Mouse (Mus musculus) c-Kit-positive CD71-positive TER-119-positive erythroid progenitor cells, embryonic 14.5 days (primary cell): Measurements from ENCODE around the gene Sspo.
"Not testable (repeated sequence)": the region's sequence is repeated elsewhere in the genome, so short reads cannot be mapped to it uniquely, and the experiment has no call there.

Experiments
- DNase-seq: peaks from one replicate; pipeline ENCODE4 v3.0.0-alpha.2; 2013; ENCODE audit warnings: low spot score

Gene Sspo

DNA sequence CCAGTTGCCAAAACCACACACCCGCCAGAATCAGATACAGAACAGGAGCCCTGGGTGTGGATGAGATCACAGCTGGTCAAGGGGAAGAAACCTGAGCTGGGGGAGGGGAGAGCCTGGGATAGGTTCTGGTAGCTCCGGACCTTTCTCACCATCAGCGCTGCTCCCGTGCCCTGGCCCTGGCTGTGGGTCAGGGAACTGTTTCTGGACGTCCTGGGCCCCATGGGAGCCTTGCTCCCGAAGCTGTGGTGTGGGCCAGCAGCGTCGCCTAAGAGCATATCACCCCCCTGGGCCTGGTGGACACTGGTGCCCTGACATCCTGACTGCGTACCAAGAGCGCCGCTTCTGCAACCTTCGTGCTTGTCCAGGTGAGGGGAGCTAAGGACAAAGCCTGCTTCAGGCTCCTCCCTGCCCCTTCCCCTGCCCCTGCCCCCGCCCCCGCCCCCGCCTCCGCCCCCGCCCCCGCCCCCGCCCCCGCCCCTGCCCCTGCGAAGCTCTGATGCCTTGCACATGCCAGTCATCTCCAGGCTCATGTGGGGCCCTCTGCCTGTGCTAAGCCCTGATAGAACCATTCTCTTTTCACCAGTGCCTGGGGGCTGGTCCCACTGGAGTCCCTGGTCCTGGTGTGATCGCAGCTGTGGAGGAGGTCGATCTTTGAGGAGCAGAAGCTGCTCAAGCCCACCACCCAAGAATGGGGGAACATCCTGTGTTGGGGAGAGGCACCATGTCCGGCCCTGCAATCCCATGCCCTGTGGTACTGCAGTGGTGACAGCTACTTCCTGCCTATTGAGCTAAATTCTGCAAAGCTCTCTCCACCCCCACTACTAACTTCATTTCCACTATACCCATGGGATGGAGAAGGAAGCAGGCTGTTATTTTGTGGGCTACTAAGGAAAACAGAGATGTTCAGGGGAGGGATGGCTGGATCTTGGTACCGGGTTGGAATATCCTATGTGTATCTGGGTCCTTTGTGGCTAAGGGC is 40.0 kb downstream of the Sspo start:
- DNase-seq = no peak

GRCm38 (mm10) chr6:48489741-48490140 is 41.7 kb downstream of the Sspo start:
- DNase-seq = no peak

DNA sequence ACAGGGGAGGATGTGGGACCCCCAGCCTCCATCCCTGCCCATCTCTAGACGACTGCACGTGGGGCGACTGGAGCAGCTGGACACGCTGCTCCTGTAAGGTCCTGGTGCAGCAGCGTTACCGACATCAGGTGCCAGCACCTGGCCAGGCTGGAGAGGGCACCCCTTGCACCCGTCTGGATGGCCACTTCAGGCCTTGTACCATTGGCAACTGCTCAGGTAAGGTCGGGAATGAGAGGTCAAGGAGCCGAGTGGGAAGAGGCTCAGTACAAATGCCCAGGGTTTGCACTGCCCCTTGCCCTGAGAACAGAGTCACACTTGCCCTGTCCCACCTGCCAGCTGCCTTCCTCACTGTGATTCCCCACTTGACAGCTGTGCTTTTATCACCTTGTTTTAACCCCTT is 43.3 kb downstream of the Sspo start:
- no peak for DNase-seq

- no peak for DNase-seq
Observed at GRCm38 (mm10) chr6:48493136-48493730, 45.2 kb downstream of the Sspo start.

DNA sequence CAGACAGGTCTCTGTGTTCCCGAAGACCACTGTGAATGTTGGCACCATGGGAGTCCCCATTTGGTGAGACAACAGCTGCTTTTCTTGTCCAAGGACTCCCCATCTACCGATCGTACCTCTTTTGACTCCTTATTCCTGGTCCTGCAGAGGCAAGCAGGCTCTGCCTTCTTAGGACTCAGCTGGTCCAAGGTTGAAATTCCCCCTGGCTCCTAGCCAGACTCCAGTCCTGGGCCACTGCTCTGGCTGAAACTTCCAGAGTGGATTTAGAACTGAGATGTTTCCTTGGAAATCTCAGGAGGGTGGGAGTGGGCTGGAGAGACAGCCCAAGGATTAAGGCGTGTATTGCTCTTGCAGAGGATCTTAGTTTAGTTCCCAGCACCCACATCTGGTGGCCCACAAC is 49.5 kb downstream of the Sspo start:
- no peak for DNase-seq

- no peak for DNase-seq
Observed at GRCm38 (mm10) chr6:48503847-48504240, 55.8 kb downstream of the Sspo start.

DNA sequence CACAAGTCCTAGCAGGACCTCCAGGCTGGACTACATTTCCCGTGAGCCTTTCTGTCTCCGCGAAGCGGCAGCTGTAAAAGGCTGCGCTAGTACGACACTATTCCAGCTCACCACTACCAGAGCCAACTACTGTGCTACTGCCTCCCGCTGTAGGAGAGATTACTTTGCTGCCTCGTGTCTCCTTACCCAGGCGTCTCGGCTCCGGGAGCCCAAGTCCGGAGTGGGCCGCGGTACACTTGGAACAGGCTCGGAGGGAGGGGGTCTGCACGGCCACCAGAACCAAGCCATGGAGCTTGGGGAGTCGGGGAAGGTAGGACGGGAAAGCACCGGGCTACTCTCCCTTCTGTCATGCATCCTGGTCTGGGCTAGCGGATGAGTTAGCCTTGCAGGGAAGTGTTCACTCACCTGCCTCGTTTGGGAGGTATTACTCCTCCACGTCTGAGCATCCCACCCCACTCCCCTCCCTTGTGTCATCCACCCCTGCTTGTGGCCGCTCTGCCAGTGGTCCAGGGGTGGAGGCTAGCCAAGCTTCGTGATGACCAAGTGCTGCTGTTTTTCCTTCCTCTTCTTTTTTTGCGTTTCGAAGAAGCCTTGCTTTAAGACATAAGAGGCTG is 56.3 kb downstream of the Sspo start:
- DNase-seq = peak; percentile 56

DNA sequence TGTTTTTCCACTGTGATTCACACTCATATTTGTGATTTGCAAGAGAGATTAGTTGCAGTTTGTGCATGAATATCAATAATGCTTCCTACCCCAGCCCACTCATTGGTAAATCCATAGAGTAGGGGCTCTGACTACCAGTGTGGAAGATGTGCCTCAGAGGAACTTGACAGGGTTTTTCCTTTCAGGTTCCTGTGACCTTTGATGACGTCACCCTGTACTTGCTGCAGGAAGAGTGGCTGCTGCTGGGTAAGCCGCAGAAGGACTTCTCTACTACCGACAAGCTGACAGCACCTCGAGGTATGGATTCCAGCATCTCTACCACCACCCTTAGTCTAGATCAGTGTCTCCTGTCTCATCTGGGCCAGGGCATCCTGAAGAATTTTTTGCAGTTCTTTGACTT is 60.1 kb downstream of the Sspo start:
- no peak for DNase-seq

- no peak for DNase-seq
Observed at GRCm38 (mm10) chr6:48510426-48510825, 62.4 kb downstream of the Sspo start.

DNA sequence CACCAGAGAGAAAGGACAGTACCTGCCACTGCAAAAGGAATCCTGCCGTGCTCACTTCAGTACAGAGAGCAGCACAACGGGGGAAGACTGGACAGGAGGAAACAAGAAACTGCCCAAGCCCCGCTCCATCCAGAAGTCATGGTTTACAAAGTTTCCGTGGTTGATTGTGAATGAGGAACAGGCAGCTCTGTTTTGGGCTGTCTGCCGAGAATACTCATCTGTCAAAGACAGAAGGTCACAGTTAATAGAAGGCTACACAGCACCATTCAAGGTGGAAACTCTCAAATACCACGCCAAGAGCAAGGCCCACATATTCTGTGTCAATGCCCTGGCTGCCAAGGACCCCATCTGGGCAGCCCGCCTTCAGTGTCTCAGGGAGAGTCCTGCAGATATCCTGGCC is 63.8 kb downstream of the Sspo start:
- no peak for DNase-seq

- not testable (repeated sequence) for DNase-seq
Observed at GRCm38 (mm10) chr6:48524882-48525281, 76.9 kb downstream of the Sspo start.

GRCm38 (mm10) chr6:48527901-48528300 is 79.9 kb downstream of the Sspo start:
- DNase-seq = no peak

DNA sequence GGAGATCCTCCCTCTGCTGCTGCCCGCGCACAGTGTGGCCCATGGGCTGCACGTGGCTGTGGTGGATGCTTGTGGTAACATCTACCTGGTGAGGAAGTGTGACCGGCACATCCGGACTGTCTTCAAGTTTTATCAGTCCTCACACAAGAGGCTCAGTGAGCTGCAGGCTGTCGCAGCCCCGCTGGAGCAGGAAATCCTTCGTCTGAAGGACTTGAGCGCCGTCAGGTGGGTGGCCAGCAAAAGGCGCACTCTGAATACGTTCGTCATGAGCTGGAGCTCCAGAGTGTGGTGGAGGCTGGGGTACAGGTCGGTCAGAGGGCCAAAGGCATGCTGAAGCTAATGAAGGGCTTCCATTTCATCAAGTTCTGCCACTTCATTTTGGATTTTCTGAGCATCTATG is 81.2 kb downstream of the Sspo start:
- no peak for DNase-seq

DNA sequence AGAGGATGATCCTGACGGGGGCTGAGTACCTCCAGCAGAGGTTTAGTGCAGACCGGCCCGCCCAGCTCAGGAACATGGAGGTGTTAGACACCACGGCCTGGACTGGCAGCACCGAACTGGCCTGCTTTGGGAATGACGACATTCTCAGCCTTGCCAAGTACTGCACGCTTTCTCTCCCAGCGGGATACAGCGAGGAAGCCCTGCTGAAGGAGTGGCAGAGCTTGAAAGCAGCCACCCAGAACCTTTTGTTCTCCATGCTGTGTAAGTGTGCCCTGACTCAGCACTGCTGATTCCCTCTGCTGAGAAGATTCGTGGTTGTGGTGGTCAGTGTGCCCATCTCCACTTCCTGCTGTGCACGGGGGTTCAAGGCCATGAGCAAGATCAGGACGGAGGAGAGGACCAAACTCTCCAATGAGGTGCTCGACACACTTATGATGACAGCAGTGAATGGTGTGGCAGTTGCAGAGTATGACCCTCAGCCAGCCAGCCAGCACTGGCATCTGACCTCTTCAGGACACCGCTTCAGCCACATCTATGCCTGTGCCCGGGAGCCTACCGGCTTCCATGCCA is 81.9 kb downstream of the Sspo start:
- DNase-seq = no peak

- DNase-seq = no peak
Observed at GRCm38 (mm10) chr6:48530862-48531261, 82.8 kb downstream of the Sspo start.

DNA sequence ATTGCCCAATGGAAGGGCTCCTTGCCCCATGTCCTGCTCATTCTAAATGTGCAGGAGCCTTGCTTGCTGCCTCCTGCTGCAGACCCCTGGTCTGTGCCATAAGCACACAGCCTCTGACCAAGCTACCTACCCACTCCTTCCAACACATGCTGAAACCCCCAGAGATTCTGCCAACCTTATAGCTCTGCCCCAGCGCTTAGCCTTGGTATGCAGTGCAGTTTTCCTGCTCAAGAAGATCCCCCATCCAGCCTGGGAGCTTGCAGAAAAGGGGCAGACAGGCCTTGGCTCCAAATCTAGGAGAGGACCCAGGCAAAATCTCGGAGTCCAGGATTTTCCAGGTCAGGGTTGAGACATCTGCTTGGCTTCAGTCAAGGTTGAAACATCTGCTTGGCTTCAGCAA is 85.4 kb downstream of the Sspo start:
- DNase-seq = no peak

DNA sequence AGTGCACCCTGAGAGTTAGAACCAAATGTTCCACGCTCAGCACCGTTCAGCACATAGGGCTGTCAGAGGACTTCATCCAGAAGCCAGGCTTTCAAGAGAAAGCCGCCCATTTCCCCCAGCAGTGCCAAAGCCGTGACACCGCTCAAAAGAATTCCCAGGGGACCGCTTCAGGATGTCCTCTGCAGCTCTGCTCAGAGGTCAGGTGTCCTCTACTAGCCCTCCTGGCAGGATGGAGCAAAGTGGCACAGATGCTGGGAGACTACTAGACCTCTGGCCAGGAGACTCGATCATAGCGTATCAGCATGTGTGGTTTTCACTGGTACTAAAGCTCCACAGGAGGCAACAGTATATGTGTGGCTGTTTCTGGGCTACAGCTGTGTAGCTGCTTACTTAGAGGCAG is 86.9 kb downstream of the Sspo start:
- DNase-seq = no peak

GRCm38 (mm10) chr6:48536091-48536490 is 88.1 kb downstream of the Sspo start:
- no peak for DNase-seq

- no peak for DNase-seq
Observed at GRCm38 (mm10) chr6:48537105-48537954, 89.3 kb downstream of the Sspo start, which contains the start of gene Atp6v0e2. TSS of gene Atp6v0e2 (plus strand) at chr6:48537615.

DNA sequence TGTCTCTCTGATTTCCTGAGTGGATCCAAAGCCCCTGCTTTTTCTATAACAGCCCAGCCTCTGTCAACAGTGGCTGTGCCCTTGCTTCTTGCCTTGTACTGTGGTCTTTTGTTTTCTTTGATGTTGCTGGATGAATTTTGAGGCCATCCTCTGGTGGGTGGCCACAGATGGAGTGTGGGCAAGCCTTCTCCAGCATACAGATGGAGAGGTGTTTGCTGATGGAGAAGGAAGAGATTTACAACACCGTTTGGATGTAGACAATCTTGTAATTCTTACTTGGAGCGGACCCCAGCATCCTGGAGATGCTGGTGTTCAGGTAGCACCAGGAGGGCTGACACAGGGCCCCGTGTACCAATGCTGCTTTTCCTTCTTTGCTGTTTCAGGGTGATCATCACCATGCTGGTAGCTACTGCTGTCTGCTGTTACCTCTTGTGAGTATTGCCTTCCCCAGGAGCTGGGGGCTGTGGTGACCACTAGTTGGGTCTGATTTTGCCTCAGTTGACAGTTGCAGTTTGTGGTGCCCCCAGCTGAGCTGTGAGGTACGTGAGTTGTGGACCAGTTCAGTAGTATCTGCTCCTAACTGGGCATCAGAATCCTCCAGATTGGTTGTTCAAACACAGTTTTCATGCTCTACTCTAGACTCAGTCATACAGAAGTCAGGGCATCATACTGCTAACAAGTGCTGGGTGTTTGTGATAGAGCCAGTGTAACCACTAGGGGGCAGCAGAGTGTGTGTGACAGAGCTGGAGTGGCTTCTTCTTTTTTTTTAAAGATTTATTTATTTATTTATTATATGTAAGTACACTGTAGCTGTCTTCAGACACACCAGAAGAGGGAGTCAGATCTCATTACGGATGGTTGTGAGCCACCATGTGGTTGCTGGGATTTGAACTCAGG is 91.1 kb downstream of the Sspo start:
- DNase-seq = peak; percentile 55

- DNase-seq = no peak
Observed at GRCm38 (mm10) chr6:48539860-48540259, 91.8 kb downstream of the Sspo start.
